Mouse (Mus musculus) intestine, embryonic 14.5 days (tissue): Measurements from ENCODE around the gene Trip12. TPM values are rescaled to one million over a fixed set of nuclear protein-coding genes. Genes with fewer than 3 reads are reported as not detected.

Source experiments
- ATAC-seq: fragments of 200-750 bp; cut with Nextera tagmentation; replicated peaks from 2 replicates; pipeline ENCODE4 v1.8.0; 2017; ENCODE audit warnings: low read depth, moderate number of reproducible peaks, moderate TSS enrichment, moderate library complexity; ENCODE audit not compliant: low FRiP score, low TSS enrichment
- DNase-seq: peaks from one replicate; pipeline ENCODE4 v3.0.0-alpha.2; 2018; ENCODE audit warnings: low spot score
- H3K27ac ChIP-seq: fragments of 300-500 bp; sonication (generic); 2 replicates; pipeline ENCODE4 v1.5.1; 2014; ENCODE audit warnings: low read depth, mild to moderate bottlenecking, control low read depth
- H3K27me3 ChIP-seq: fragments of 300-500 bp; sonication (generic); replicated peaks from 2 replicates; pipeline ENCODE4 v1.6.1; 2014; ENCODE audit warnings: low read length, control low read depth; ENCODE audit not compliant: control insufficient read depth, insufficient read depth
- H3K36me3 ChIP-seq: fragments of 300-500 bp; sonication (generic); 2 replicates; pipeline ENCODE4 v1.6.1; 2014; ENCODE audit warnings: low read length, control low read depth; ENCODE audit not compliant: control insufficient read depth, insufficient read depth
- H3K4me1 ChIP-seq: fragments of 300-500 bp; sonication (generic); replicated peaks from 2 replicates; pipeline ENCODE4 v1.6.1; 2014; ENCODE audit warnings: low read length, control low read depth, mixed read lengths; ENCODE audit not compliant: control insufficient read depth, insufficient read depth
- H3K4me2 ChIP-seq: fragments of 300-500 bp; sonication (generic); 2 replicates; pipeline ENCODE4 v1.6.1; 2014; ENCODE audit warnings: low read length
- H3K4me3 ChIP-seq: fragments of 300-500 bp; sonication (generic); 2 replicates; pipeline ENCODE4 v1.5.1; 2014; ENCODE audit warnings: low read depth, low read length, control low read depth, mixed read lengths
- H3K9ac ChIP-seq: fragments of 300-500 bp; sonication (generic); 2 replicates; pipeline ENCODE4 v1.6.1; 2014; ENCODE audit warnings: mild to moderate bottlenecking, low read length
- H3K9me3 ChIP-seq: fragments of 300-500 bp; sonication (generic); 2 replicates; pipeline ENCODE4 v1.6.1; 2016; ENCODE audit warnings: low read length, control low read depth; ENCODE audit not compliant: control insufficient read depth
- WGBS: fragments of 180-500 bp; shearing (Covaris S2); extraction: QIAGEN DNeasy Blood & Tissue Kit; methylation state at CpG from one replicate; pipeline ENCODE4 v1.1.7; 2014; 5-methylcytosine and 5-hydroxymethylcytosine counted together
- microRNA-seq: library from miRNA; unstranded; fragments of <30 nt; microRNA quantifications from one replicate; pipeline ENCODE4, GENCODE M21; 2016
- polyA plus RNA-seq: library from polyadenylated mRNA; unstranded; fragments of >200 nt; fragmentation: Nextera tagmentation; extraction: Ambion mirVana; gene quantifications from 2 replicates; pipeline ENCODE4 v1.2.1, GENCODE M21; 2014

Gene Trip12
- polyA plus RNA-seq, 1 experiment from 2014 or later: 73.0 TPM

DNA sequence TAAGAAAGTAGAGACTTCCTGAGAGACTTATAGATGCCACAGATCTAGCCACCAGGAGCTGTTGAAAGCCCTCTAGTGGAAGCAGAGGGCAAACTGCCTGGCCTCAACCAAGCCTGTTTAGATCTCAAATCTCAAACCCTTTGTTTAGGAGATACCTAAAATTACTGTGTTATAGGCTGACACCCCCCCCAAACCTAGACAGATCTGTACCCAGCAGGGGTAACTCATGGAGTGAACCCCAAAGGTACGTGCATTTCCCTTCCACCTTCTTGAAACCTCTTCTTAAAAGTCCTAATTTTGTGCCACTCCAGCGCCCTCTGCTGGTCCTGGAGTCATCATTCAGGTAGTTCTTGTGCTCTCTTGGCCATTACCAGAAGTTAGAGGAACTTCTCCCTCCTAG, 143.2 kb downstream of the Trip12 start:
- Histone ChIP-seq H3K4me2 (no peak overlapping the region), H3K36me3 (no peaks in the 10 kb centered on the region), H3K4me3 (no peak overlapping the region), H3K27me3 (peaks cover 23% of the 10 kb centered on the region), H3K9ac (no peak overlapping the region), H3K27ac (no peak overlapping the region), H3K4me1 (0 out of 2 replicates have a peak, but pooled peaks cover 2% of the 10 kb centered on the region), H3K9me3 (no peaks in the 10 kb centered on the region)
- ATAC-seq (no peak), DNase-seq (peak; percentile 66)
- WGBS: 3% methylated on average over 2 of the region's 2 CpGs

DNA sequence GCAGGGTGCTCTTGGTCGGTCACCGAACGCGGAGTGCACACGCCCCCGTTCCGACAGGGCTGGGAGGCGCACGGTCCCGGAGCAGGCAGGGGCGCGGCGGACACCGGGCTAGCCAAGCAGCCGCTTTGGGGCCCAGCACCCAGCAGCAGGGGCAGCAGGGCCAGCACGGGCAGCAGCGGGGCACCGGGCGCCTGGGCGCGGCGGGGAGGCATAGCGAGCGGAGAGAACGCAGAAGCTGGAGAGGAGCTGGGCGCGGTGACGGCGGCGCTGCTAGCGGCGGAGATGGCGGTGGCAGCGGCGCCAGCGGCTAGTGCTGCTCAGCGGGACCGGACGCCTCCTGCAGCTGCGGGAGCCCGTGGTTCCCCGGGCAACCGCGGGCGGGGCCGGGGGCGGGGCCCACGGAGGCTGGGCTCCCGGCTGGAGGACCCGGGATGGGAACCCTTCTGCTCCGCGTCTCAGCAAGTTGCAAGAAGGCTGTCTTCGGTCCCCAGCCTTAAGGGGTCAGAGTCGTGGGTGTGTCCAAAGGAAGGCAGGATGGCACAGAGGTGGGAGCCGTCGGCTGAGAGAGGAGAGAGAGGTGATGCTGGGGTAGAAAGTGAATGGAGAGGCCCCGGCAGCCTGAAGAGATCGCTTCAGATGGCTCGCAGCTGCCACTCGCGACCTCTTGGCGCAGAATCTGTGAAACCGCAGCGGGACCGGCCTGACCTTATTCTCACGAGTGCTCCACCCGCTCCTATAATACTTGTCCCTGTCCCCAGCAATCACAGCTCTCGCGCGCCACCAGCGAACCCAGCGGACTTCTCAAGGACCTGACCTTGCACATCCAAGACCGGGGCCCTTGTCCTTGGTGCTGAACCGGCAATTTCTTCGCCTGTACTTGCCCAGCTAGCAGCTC, 144.6 kb downstream of the Trip12 start, which contains the start of gene Dner:
TSS of gene Dner (minus strand) at position 705 of the 895 bp plus-strand sequence.
- Histone ChIP-seq H3K9ac (no peak within 1 kb of the TSS), H3K4me1 (0 out of 2 replicates have a peak, but pooled peaks cover 2% of the 10 kb centered on the region), H3K4me2 (peak within 1 kb of the TSS; percentile 75), H3K27ac (no peak within 1 kb of the TSS), H3K36me3 (no peaks in the 10 kb centered on the region), H3K4me3 (peak within 1 kb of the TSS; percentile 40), H3K27me3 (peaks cover 23% of the 10 kb centered on the region), H3K9me3 (no peaks in the 10 kb centered on the region)
- DNase-seq (peak; percentile 95), ATAC-seq (peak; percentile 91)
- WGBS: under 1% methylated on average over 73 of the region's 75 CpGs

DNA sequence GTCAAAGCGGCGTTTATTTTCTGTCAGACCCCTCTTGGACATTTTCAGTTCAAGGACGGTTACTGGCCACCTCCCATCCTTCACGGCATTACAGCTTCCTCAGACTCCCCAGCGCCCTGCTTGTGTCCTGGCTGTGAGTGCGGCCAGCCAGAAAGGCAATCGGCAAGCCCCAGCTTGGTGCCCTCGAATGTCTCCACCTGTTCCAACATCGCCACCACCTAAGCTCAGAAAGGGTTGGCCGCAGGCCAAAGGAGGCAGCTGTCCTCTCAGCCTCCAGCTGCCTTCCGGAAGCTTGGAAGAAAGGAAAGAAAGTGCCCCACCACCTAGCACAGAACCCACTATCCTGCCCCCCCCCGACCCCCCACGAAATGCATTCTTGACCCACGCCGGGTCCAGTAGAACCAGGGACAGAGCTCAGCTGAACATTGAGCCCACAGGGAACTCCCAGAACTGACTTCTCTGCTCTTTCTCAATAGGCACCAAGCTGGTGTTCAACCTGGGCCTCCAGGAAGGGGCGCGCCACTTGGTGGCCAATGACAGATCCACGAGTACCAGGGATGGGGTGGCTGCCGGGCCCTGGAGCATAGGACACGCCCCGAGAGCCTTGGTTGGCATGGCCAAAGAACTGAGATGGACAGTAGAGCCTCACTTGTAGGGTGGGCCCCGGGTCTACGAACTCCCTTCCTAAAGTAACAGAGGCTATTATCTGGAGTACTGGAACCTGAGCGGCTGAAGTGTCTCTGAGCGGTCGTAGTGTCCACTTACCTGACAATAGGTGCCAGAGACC, 145.4 kb downstream of the Trip12 start:
- peak overlapping the region; percentile 40 for H3K4me3 ChIP-seq
- ATAC-seq (peak; percentile 38), DNase-seq (no peak)
- H3K4me2 ChIP-seq: peak overlapping the region; percentile 75
- no peak overlapping the region for H3K9ac ChIP-seq
- peaks cover 23% of the 10 kb centered on the region for H3K27me3 ChIP-seq
- no peaks in the 10 kb centered on the region for H3K36me3 ChIP-seq
- no peaks in the 10 kb centered on the region for H3K9me3 ChIP-seq
- no peak overlapping the region for H3K27ac ChIP-seq
- 12% methylated on average over 26 of the region's 26 CpGs for WGBS
- H3K4me1 ChIP-seq: 0 out of 2 replicates have a peak, but pooled peaks cover 2% of the 10 kb centered on the region

DNA sequence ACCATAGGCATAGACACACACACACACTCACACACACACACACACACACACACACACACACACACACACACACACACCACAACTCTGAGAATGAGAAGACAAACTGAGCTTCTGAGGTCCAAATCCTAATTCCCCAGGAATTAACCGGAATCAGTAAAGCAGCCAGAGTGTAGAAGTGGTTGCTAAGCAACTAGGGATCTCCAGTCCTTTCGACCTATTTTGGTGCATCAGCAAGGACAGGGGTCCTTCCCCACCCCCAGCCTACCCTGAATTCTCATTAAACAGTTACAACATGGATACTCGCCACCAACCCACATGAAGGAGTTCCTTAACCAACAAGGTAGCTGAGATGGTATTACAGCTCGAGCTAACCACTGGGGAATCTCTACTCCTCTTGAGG, 162.4 kb downstream of the Trip12 start:
- DNase-seq (no peak), ATAC-seq (no peak)
- H3K9me3 ChIP-seq: no peaks in the 10 kb centered on the region
- 63% methylated on average over 4 of the region's 4 CpGs for WGBS
- H3K27me3 ChIP-seq: no peaks in the 10 kb centered on the region
- H3K36me3 ChIP-seq: no peaks in the 10 kb centered on the region
- H3K9ac ChIP-seq: no peak overlapping the region
- no peaks in the 10 kb centered on the region for H3K4me1 ChIP-seq
- no peak overlapping the region for H3K4me3 ChIP-seq
- no peak overlapping the region for H3K4me2 ChIP-seq
- no peak overlapping the region for H3K27ac ChIP-seq

Small RNA genes within 50 kb of the gene (microRNA-seq; reads per million reads assigned to microRNA genes)
- 0.42 reads per million for gene Mir5126

Other genes starting within 250 kb of the Trip12 start
- 3.9 and 4.6 TPM in 2 replicates for gene Dner, start 144.3 kb downstream of the Trip12 start, polyA plus RNA-seq
- 11.4 and 11.8 TPM in 2 replicates for gene Fbxo36, start 675 bp downstream of the Trip12 start, polyA plus RNA-seq
- gene Slc16a14, start 94.6 kb upstream of the Trip12 start, polyA plus RNA-seq: 0.26 and 0.31 TPM in 2 replicates